Comparison of ENCODE assay signal across 8 mouse cellular contexts in genomic region chr1:38128919-38129436, GRCm38 (mm10). TPM values are rescaled to one million over a fixed set of nuclear protein-coding genes. Genes with fewer than 3 reads are reported as not detected.
DNase-seq lines count a peak whose midpoint lies in the region; ATAC-seq lines count a peak whose summit lies in the region.

No protein-coding gene starts in this region.

- H3K4me2 ChIP-seq in hindbrain, embryonic 13.5 days, result peak overlapping the region; percentile 80

- no peaks in the 10 kb centered on the region for H3K27me3 ChIP-seq in hindbrain, embryonic 13.5 days

- WGBS in hindbrain, embryonic 13.5 days, result under 1% methylated on average over 66 of the region's 68 CpGs

- H3K27ac ChIP-seq in hindbrain, embryonic 13.5 days, result peak overlapping the region; percentile 97

- peak overlapping the region; percentile 94 for H3K9ac ChIP-seq in hindbrain, embryonic 13.5 days

- H3K4me1 ChIP-seq in hindbrain, embryonic 13.5 days (replicated peaks), result peaks cover 31% of the 10 kb centered on the region

- peak overlapping the region; percentile 88 for H3K4me3 ChIP-seq in hindbrain, embryonic 13.5 days

- H3K9me3 ChIP-seq in hindbrain, embryonic 13.5 days, result no peaks in the 10 kb centered on the region

- peak; percentile 69 for DNase-seq in Muller cell, postnatal 12 days (ENCODE audit: inconsistent ontology term)
- DNase-seq in cerebellum, adult 8-10 months, result peak; percentile 74
- DNase-seq in frontal cortex, postnatal 10 days (ENCODE audit: low spot score in 2 of 2), result peak; percentile 26 to 62
- DNase-seq in left cerebral cortex, adult 11 months (ENCODE audit: low spot score), result peak; percentile 13
- DNase-seq in lung, postnatal 4 days, result peak; percentile 61 to 72
- peak; percentile 65 for DNase-seq in right cerebral cortex, adult 18-20 months
- peak; percentile 23 to 51 for DNase-seq in urinary bladder, postnatal 36 days (ENCODE audit: low spot score in 2 of 2)

- H3K36me3 ChIP-seq in hindbrain, embryonic 13.5 days, result no peaks in the 10 kb centered on the region

- no peak; the same call in none of the 2 replicates for ATAC-seq in hindbrain, embryonic 13.5 days (ENCODE audit: low FRiP score)

RNA-seq across cellular contexts. Expression of gene Rev1, which starts 0.6 kb away (rescaled TPM):
- 38.9 and 43.5 TPM in 2 replicates for polyA plus RNA-seq in hindbrain, embryonic 13.5 days (2015; fragmentation: Nextera tagmentation; extraction: Ambion mirVana)

Comparison
In these comparisons a context has a peak if more than half of its experiments do, and no peak if none do; other contexts are left out.
1. DNase-seq: peak in every context shown above with its lines; median percentile 74 in cerebellum, adult 8-10 months; 69 in Muller cell, postnatal 12 days; 66 in lung, postnatal 4 days; 65 in right cerebral cortex, adult 18-20 months; 44 in frontal cortex, postnatal 10 days; 37 in urinary bladder, postnatal 36 days; 13 in left cerebral cortex, adult 11 months.